Mouse (Mus musculus) ovary, adult 18-20 months (tissue): ENCODE data around the gene Dlx2.
A peak's percentile ranks its signal among the peaks of the same experiment; 100 is the strongest.

Experiments used
- DNase-seq: peaks from one replicate; pipeline ENCODE4 v3.0.0; 2022; ENCODE audit warnings: low spot score, mixed read lengths

The Dlx2 gene

GRCm38 (mm10) chr2:71540611-71541417, 5.7 kb downstream of the Dlx2 start:
- no peak for DNase-seq

GRCm38 (mm10) chr2:71534242-71535052, 12.1 kb downstream of the Dlx2 start:
- DNase-seq, result no peak

- DNase-seq, result no peak
Measured at GRCm38 (mm10) chr2:71533094-71533493, 13.5 kb downstream of the Dlx2 start.

GRCm38 (mm10) chr2:71531990-71532970, 14.3 kb downstream of the Dlx2 start:
- DNase-seq, result no peak

GRCm38 (mm10) chr2:71531124-71531590, 15.4 kb downstream of the Dlx2 start:
- DNase-seq, result no peak

GRCm38 (mm10) chr2:71530391-71531123, 16.0 kb downstream of the Dlx2 start:
- DNase-seq, result no peak

GRCm38 (mm10) chr2:71529511-71530351, 16.8 kb downstream of the Dlx2 start:
- DNase-seq, result peak; percentile 67

GRCm38 (mm10) chr2:71528714-71529510, 17.6 kb downstream of the Dlx2 start:
- no peak for DNase-seq

GRCm38 (mm10) chr2:71528014-71528713, 18.4 kb downstream of the Dlx2 start, which contains the start of gene Dlx1:
Gene Dlx1, plus strand, starts transcription at chr2:71528113.
- DNase-seq, result no peak

GRCm38 (mm10) chr2:71527323-71528013, 19.1 kb downstream of the Dlx2 start:
- DNase-seq, result no peak

- no peak for DNase-seq
Measured at GRCm38 (mm10) chr2:71526595-71527322, 19.8 kb downstream of the Dlx2 start.

- DNase-seq, result no peak
Measured at GRCm38 (mm10) chr2:71524763-71525162, 21.8 kb downstream of the Dlx2 start.

GRCm38 (mm10) chr2:71523431-71523830, 23.1 kb downstream of the Dlx2 start:
- DNase-seq, result no peak

- no peak for DNase-seq
Measured at GRCm38 (mm10) chr2:71522871-71523270, 23.7 kb downstream of the Dlx2 start.

GRCm38 (mm10) chr2:71517466-71518099, 29.0 kb downstream of the Dlx2 start:
- no peak for DNase-seq

GRCm38 (mm10) chr2:71516995-71517394, 29.6 kb downstream of the Dlx2 start:
- no peak for DNase-seq

- no peak for DNase-seq
Measured at GRCm38 (mm10) chr2:71512326-71512725, 34.2 kb downstream of the Dlx2 start.
